18 mouse cellular contexts compared by ENCODE assay signal in genomic region chr12:51917191-51917590, GRCm38 (mm10).
"Had no signal": no experiment of that assay in that cellular context is flagged by ENCODE, and none has a peak within 500 bp of the region (broad histone marks: within the 10 kb centered on the region; RNA-seq: fewer than 3 reads in every experiment).

No protein-coding gene starts in this region.

- H3K4me2 ChIP-seq: lung, embryonic 14.5 days; midbrain, embryonic 11.5 days; midbrain, embryonic 13.5 days; midbrain, embryonic 15.5 days; neural tube, embryonic 12.5 days had no signal

- H3K27ac ChIP-seq: macrophage; midbrain, embryonic 13.5 days; midbrain, embryonic 15.5 days; neural tube, embryonic 12.5 days had no signal

- H3K27me3 ChIP-seq: megakaryocyte, embryonic 14.5 days; midbrain, embryonic 13.5 days; midbrain, embryonic 15.5 days; neural tube, embryonic 12.5 days had no signal

- ATAC-seq: midbrain, embryonic 13.5 days; midbrain, embryonic 15.5 days had no signal

- H3K9ac ChIP-seq: lung, embryonic 14.5 days; midbrain, embryonic 13.5 days; midbrain, embryonic 15.5 days; neural tube, embryonic 12.5 days had no signal

- H3K4me3 ChIP-seq: megakaryocyte, embryonic 14.5 days; midbrain, embryonic 13.5 days; midbrain, embryonic 15.5 days; neural tube, embryonic 12.5 days had no signal

- DNase-seq: lung, adult 18-20 months; lung, embryonic 14.5 days; lung, postnatal 14 days; lung, postnatal 36 days; retina, postnatal 1 day; right cerebral cortex, adult 18-20 months; right cerebral cortex, postnatal 25 days; right cerebral cortex, postnatal 4 days; spleen, adult 18-20 months; thymus, adult 18-20 months; thymus, postnatal 14 days; thymus, postnatal 36 days had no signal

- H3K4me1 ChIP-seq: megakaryocyte, embryonic 14.5 days; midbrain, embryonic 13.5 days; midbrain, embryonic 15.5 days; neural tube, embryonic 12.5 days had no signal

- H3K9me3 ChIP-seq: megakaryocyte, embryonic 14.5 days; midbrain, embryonic 13.5 days; midbrain, embryonic 15.5 days; neural tube, embryonic 12.5 days had no signal
